Mouse (Mus musculus): ENCODE measurements at regions not wholly inside any gene's neighbourhood (a gene's known extent, or its start where the extent isn't known, plus 50 kb on each side); places are given as distances from the start of the nearest gene placed in this dataset.

DNA sequence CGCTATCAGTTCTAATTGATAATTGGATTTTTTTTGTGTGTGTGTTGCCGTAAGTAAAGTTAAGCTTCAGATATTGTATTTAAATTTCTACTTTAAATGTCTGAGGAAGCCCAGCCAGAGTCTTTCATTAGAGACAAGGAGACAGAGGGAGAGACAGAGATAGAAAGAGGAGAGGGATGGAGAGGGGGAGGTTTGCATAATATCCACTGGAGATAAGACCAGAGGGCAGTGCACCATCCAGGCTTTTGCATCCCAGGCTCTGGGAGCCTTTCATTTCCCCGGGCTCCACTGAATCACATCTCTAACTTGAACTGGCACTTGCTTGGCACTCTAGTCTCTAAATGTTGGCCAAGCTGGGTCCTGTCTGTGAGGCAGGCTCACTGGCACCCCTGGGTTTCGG, 166.1 kb downstream of the Ajap1 start:
- no peak for TF ChIP-seq CTCF (IDR thresholded peaks at IDR 0.05; ENCODE audit: low read depth)
- no peak for TF ChIP-seq EP300 (IDR thresholded peaks at IDR 0.05; ENCODE audit: low read depth)
